Mouse (Mus musculus) A20 (cell line): ENCODE measurements at regions not wholly inside any gene's neighbourhood (a gene's known extent, or its start where the extent isn't known, plus 50 kb on each side); places are given as distances from the start of the nearest gene placed in this dataset.
A peak's percentile ranks its signal among the peaks of the same experiment; 100 is the strongest.

Source experiments
- DNase-seq: peaks from one replicate; pipeline ENCODE4 v3.0.0-alpha.2; 2011; ENCODE audit warnings: low read depth, low spot score

DNA sequence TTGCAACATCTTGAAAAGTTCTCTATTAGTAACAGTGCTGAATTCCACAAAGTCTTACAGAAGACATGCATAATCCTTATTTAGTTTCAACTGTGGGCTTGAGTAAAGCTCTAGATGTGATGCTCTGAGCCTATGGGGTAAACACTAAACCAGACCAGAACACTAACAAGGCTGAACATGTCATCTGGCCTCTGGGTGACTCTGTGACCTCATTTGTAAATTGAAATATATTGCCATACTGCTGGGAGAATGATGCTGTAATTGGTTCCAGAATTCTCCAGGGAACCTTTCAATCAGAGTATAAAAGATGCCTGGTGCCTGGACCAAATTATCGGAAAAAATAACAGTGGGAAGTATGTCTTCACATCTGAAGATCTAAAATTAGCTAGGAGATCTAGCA is 309.9 kb upstream of the Megf9 start:
- no peak for DNase-seq

DNA sequence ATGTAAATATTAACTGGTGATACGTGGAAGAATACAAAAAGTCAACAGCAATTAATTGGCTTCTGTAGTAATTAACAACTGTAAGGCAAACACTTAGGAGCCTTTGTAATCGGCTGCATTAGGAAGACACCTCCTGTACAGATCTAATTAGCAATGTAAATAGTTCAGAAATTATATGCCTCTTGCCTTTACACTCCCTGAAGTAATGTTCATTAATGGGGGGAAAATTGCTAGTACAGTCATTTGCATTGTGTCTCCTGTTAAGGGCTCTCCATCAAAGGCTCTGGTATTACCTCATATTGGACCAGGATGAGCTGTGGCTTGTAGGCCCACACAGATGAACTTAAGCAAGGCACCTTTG is 276.1 kb upstream of the Megf9 start:
- no peak for DNase-seq

DNA sequence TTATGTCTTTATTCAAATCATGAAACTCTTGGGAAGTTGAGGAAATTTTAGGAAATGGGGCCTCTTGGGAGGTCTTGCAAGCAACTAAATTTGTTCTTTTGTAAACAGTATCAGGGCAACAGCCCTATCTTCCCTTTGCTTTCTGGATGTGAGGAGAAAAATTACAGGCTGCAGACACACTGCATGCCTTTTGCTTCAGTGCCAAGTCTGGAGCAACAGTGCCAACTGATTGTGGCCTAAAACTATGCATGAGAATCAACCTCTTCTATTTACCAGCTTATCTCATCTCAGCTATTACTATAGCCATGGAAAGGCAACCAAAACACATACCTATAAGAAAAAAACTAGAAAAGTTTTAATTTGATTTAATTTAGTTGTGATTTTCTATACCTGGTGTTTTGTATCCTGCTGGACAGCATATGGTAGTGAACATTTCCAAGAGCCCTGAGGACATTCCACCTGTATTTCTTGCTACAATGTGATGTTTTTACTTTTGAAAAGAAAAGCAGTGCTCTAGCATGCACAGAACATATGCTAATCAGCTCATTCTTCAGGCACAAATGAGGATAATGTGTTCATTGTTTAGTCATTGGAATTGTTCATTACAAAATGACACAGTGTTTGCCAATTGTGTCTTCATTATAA is 275.6 kb upstream of the Megf9 start:
- no peak for DNase-seq

DNA sequence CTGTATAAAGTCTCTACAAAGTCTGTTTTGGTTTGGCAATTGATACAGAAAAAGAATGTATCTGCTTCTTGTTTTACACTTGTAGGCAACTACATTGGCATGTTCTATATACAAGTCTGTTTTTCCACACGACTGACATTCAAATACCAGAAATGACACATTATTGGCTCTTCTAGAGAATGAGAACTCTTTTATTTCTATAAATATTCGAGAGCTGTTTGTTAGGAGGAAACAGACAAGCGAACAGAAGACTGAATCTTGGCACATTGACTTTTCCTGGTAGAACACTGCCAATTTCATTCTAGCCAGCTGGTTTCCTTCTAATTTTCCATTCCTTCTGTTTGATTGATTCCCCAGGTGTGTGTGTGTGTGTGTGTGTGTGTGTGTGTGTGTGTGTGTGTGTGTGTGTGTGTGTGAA is 270.1 kb upstream of the Megf9 start:
- DNase-seq = no peak

DNA sequence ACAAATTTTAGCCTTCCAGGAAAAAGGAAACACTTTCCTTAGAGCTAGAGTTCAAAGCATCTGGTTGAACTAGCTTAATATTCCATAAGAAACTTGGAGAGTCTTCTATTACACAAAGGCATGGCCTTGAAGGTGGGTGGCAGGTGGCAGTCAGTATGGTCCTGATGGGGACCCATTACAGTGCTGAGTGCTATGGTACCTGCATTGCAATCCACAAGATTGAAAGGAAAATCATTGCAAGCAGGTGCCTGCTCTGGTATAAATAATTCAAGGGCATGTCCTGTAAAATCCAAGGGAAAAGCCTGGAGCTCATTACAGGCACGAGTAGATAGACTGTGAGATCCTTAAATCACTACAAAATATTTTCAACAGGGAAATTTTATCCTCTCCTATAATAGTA is 263.7 kb upstream of the Megf9 start:
- DNase-seq = no peak

DNA sequence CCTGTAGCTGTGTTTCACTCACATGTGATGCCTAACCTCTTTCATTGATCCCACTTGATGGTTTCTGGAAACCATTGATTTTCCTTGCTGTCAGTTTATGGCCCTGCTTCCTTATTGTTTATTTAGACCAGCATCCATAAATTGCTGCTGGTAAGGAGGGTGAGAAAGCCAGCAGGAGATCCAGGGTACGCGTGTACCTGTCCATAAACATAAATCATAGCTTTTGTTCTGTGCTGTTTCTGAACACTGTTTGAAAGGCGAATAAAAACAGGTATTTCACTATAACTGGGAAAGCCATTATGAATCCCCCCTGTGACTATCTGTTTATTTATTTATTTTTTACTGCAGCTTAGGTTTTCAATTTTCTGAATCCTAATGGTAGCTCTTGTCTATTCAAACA is 263.1 kb upstream of the Megf9 start:
- no peak for DNase-seq

DNA sequence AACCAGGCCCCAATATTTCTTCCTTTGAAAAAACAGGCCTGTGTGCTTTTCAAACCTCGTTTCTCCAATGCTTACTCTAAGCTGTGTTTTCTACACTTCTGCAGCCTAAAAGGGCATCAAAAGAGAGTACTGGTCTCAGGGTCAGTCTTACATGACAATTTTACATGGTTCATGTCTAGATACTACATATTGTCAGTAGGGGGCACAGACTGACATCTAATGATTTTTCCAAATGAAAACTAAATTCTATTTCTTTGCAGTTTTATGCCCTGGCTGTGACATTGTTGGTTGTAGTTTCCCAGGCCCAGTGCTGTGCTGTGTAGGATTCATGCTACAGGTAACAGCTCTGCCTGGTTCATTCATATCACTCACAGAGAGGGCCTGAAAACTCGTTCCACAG is 248.7 kb upstream of the Megf9 start:
- peak; percentile 8 for DNase-seq

DNA sequence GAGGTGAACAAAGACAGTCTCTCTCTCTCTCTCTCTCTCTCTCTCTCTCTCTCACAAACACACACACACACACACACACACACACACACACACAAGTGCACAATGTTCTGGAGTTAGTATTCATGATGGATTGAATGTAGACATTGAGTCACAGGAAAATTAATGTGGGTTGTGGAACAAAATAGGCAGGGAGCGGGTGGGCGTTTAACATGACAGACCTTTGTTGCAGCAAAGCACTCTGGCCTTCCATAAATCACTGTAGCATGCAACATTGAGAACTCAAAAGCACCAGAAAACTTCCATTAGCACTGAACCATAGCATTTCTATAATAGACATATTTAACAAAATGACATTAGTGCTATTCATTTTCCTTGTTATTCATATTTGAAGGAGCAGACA is 246.8 kb upstream of the Megf9 start:
- DNase-seq = no peak

DNA sequence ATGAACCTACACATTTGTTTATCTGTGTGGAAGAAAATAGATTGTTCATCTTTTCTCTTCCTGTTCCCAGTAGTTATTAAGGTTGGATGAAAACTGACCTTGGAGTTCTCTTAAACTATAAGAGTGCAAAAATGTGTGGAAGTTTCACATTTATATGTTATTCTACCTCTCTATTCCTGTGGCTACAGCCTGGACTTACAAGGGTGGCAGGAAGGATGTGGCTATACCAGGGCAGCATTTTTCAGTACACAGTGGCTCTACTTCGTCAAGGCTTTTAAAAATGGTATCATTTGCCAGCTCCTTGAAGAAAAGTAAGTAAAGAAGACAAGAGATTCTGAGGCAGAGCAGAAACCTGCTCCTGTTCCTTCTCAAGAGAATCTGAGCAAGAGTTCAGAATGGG is 241.5 kb upstream of the Megf9 start:
- no peak for DNase-seq

DNA sequence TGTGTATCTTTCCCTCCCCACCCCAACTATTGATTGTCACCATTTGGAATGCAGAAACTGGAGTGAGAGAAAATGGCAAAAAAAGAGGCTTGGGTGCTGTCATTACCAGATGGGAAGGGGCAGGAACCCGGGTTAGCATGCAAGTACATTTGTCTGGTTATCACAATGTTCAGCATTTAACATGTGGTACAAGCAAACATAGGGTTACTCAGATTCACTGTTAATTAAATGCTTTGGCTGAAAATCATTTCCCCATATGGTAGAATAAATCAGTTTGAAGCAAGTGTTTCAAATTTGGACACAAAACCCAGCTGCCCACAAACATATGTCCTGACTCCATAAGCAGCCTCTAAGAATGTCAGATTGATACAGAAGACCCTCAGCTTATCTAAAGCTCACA is 208.6 kb upstream of the Megf9 start:
- DNase-seq = no peak

DNA sequence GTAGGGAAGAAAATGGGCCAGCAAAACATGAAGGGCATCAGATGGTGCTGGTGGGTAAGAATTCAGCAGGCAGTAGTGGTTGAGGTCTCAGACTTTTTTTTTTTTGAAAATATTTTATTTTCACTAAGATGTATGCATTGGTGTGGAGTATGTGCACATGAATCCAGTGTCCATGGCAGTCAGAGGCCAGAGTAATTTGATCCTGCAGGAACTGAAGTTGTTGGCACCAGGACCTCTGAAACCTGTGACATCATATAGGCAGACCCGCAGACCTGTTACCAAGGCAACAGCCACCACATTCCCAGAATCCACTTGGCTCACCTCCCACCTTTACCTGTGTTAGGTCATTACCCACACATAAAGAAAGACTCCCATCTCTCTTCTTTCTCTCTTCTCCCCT is 207.2 kb upstream of the Megf9 start:
- no peak for DNase-seq

DNA sequence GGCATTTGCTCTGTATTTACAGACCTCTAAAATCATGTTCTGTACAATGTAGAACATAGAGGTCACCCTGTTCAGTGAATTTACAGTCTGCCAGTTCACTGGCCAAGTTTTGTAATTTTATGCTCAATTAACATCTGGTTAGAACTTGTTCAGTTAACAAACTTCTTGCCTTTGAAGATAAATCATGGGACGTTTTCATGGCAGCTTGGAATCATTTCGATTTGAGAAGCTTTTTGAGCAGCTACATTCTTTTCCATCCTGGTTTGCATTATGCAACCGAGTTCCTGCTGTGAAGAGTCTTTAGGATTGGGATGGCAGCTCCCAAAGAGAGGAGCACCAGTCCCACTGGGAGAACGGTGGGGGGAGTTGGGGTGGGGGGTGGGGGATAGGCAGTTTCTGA is 206.3 kb upstream of the Megf9 start:
- no peak for DNase-seq

DNA sequence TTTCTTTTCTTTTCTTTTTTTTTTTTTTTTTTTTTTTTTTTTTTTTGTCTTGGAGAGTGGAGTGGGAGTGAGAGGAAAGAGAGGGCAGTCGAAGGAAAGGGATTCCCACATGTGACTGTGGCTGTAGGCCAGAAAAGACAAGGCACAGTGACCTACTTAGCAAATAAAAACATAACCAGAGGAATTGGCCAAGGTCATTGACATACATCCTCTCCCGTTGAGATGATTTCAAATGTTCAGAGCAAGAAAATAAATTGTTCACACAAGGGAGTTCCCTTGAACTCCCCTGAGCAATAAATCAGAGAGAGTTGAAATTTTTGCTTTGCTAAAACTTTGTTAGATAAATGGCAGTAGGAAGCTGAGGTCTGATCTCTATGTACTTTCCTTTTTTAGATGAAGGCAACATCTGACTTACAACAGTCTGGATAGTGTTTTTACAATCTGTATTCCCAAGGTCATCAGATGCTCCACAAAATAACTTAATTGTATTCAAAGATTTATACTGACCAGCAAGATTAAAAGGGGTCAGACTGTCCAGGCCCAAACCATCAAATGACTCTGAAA is 174.4 kb upstream of the Megf9 start:
- no peak for DNase-seq

DNA sequence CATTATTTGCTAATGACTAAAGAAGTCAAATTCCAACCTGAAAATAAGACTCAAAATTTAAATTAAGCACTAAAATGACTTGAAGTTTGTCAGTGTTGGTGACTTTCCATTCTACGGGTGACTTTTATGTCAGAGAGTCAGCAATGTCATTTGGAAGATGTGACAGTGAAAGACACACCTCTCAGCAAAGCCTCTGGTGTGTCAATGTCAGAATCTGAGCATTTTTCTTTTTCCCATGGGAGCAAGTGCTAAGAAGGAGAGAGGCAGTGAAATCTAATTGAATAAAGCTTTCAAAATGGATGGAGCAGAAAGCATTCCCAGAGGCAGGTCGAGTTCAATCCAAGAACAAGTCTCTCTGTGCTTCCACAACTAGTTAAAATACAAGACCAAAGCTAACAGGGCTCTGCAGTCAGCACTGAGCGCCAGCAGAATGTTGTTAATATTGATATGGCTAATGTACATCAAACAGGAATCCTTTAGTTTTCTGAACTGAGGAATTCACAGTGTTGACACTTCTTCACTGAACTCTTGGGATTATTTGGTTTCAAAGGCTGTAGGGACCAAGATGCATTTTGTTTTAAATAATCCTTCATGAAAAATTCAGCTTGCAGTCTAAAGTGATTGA is 170.4 kb upstream of the Megf9 start:
- DNase-seq = no peak

DNA sequence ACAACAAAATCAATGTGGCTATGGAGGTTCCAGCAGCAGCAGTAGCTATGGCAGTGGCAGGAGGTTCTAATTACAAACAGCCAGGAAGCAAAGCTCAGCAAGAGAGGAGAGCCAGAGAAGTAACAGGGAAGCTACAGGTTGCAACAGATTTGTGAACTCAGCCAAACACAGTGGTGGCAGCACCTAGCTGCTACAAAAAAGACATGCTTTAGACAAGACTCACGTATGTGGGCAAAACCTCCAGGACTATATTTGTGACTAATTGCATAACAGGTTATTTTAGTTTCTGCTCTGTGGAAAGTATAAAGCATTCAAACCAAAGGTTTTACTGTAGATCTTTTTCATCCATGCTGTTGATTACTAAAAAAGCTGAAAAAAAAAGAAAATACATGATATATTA is 166.1 kb upstream of the Megf9 start:
- no peak for DNase-seq

DNA sequence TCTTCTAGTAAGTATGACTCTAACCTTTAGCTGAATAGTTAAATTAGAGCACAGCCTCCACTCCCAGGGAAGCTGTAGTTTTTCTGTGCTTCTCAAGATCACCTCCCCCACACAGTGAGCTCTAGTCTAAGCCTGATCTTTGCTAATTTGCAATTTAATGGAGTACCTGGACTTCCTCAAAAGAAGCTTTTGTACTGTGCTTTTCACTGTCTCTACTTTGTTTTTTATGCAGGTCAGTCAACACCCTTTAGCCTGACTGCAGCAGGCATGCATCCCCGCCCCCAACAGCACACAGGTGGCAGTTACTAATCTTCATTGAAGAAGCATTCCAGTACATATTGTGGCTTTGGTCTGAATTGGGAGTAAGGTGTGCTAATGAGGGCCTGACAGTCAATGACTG is 129.4 kb upstream of the Megf9 start:
- DNase-seq = no peak

DNA sequence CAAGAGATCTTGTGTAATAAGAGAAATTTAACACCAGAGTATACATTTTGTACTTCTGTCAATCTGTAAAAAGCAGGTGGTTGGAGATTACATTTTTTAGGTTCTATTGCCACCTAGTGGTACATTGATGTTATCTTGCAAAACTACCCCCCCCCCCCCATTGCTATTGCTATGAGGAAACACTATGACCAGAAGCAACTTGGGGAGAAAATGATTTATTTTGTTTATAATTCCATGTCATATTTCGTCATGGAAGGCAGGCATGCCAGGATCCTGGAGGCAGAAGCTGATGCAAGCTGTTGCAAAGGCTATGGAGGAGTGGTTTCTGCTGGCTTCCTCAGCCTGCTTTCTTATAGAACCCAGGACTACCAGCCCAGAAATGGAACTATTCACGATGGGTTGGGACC is 86.6 kb upstream of the Megf9 start:
- DNase-seq = peak; percentile 55

DNA sequence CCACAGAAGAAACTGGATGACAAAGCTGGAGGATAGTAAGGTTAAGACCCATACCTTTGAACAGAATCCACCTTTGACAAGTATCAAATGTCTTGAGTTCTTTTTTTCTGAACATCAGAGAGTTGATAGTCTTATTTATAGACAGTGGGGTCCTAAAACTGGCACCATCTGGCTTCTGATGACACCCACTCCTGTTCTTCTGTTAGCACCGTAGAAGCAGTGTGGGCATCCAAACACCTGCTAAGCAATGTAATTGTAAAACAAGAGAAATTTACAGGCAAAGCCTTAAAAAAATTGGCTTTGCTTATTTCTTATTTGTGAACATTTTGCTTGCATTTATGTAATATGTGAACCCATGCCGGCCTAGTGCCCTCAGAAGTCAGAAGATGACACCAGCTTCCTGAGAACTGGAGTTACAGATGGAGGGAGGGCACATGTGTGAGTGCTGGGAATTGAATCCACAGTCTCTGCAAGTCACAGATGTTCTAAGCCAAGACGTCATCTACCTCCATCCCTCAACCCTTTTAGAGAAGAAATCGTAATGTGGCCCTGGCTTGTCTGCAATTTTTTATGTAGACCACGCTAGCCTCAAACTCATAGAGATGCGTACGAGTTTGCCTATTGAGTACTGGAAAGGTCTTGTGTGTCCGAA is 85.0 kb upstream of the Megf9 start:
- no peak for DNase-seq

DNA sequence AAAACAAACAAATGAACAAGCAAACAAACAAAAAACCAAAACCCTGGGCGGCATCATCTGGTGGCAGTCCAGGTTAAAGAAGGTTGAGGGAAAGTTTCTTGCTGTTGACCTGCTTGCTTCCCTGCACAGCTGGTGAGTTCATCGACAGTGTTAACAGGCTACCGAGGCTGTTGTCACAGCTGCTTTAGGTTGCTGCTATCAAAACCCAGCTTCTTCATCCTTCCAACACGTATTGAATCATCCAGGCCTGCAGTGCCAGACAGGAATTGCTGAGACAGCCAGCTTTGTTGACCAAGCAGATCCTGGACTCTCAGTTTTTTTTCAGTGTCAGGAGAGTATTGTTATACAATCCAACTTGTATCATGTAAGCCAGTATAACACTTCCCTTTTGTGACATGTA is 81.0 kb upstream of the Megf9 start:
- DNase-seq = no peak

DNA sequence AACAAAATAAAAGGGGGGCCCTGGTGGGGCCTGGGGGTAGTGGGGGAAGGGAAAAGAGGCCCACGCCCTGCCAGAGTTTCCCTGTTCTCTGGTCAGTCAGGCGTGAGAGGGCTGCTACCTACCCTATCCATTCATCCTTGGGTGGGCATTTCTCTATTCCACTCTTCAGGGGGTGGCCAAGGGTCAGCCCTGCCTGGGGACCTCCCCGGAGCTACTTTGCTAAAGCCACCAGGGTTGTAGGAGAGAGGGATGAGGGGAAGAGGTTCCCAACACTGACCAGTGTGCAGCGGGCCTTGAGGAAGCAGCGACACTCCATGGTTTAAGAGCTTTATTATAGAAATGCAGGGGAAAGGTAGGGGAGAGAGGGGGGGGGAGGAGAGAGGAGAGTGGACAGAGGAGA is 79.6 kb upstream of the Megf9 start:
- no peak for DNase-seq

DNA sequence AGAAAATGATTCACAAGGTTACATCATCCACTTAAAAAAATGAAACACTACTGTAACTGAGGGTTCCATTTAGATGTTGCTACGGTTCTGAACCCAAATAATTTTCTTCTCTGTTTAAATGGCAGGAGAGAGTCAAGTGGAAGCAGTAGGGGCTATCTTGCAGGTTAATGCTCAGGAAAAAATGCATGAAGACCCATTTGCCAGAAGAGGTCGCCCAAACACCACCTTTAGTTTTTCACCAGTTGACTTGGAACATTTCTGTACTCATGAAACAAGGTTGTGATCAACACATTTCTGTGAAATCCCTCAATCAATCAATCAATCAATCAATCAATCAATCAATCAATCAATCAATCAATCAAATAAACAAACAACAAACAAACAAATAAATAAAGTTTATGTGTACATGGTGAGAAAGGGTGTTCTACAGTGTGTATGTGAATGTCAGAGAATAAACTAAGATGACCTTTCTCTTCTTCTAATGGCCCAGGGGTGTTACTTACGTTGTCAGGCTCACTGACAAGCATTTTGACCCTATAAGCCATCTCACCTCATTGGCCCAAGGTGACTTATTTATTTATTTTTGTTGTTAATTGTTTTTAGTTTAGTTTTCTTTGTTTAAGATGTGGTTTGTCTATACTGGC is 68.5 kb upstream of the Megf9 start:
- peak; percentile 57 for DNase-seq

DNA sequence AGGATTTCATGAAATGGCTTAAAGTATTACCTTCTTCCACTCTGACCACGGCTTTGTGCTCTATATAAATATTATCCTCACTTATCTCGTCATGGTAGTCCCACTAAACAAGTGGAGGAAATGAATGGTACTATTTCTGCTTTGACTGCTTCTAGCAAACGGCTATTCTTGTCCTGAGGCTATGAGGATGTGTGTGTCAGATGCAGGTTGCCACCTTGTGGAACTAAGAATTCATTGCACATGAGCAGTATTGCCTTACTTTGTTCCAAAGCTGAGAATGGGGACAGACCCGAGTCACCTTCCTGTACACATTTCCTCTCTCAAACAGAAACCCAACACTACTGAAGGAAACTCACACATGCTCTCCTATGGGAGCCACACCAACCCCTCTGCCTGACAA is 66.5 kb upstream of the Megf9 start:
- peak; percentile 63 for DNase-seq
